Mouse (Mus musculus) thymus, adult 2 months (tissue): ENCODE measurements around the gene Dlg1. TPM values are rescaled to one million over a fixed set of nuclear protein-coding genes. Genes with fewer than 3 reads are reported as not detected.
"Not testable (repeated sequence)": the region's sequence is repeated elsewhere in the genome, so short reads cannot be mapped to it uniquely, and the experiment has no call there.

Experiments
- DNase-seq: peaks from one replicate; pipeline ENCODE4 v3.0.0; 2021
- H3K27ac ChIP-seq: fragments of 200-500 bp; 2 replicates; pipeline ENCODE4 v1.5.1; 2012; ENCODE audit warnings: low read length, control low read depth; ENCODE audit not compliant: control insufficient read depth, insufficient read depth
- H3K27me3 ChIP-seq: fragments of 200-500 bp; 2 replicates; pipeline ENCODE4 v1.6.1; 2012; ENCODE audit warnings: mild to moderate bottlenecking, low read length, moderate library complexity, mixed read lengths; ENCODE audit not compliant: control insufficient read depth, insufficient read depth
- H3K36me3 ChIP-seq: fragments of 200-500 bp; 2 replicates; pipeline ENCODE4 v1.6.1; 2012; ENCODE audit warnings: mild to moderate bottlenecking, low read length, moderate library complexity; ENCODE audit not compliant: control insufficient read depth, insufficient read depth
- H3K4me1 ChIP-seq: fragments of 200-500 bp; replicated peaks from 2 replicates; pipeline ENCODE4 v1.6.1; 2012; ENCODE audit warnings: low read length; ENCODE audit not compliant: control insufficient read depth, insufficient read depth
- H3K4me3 ChIP-seq: fragments of 200-500 bp; 2 replicates; pipeline ENCODE4 v1.5.1; 2012; ENCODE audit warnings: mild to moderate bottlenecking, low read length, control low read depth, moderate library complexity; ENCODE audit not compliant: control insufficient read depth, insufficient read depth
- CTCF ChIP-seq: fragments of 200-500 bp; IDR thresholded peaks from 2 replicates; pipeline ENCODE4 v1.5.1; 2012; ENCODE audit warnings: mild to moderate bottlenecking, control low read depth, low read length, moderate library complexity, borderline replicate concordance; ENCODE audit not compliant: control insufficient read depth, poor library complexity, insufficient read depth; ENCODE audit errors: extremely low read depth
- POLR2A ChIP-seq: fragments of 200-500 bp; IDR thresholded peaks from 2 replicates; pipeline ENCODE4 v1.6.1; 2012; ENCODE audit warnings: mild to moderate bottlenecking, low read length, control low read depth, moderate library complexity; ENCODE audit not compliant: control insufficient read depth, poor library complexity, insufficient read depth; ENCODE audit errors: extremely low read depth
- WGBS: fragments of 180-500 bp; shearing (Covaris S2); methylation state at CpG from one replicate; pipeline ENCODE4 v1.1.7; 2018; 5-methylcytosine and 5-hydroxymethylcytosine counted together
- polyA plus RNA-seq: library from polyadenylated mRNA; depleted of rRNA; stranded (reverse); fragments of >200 nt; gene quantifications from 2 replicates; pipeline ENCODE4 v1.2.3, GENCODE M21; 2012

The Dlg1 gene
- polyA plus RNA-seq, 1 experiment: 18.9 TPM

GRCm38 (mm10) chr16:31707326-31707725 lies 44.1 kb downstream of the Dlg1 start:
- no peak overlapping the region for H3K4me3 ChIP-seq
- TF ChIP-seq CTCF: no peak
- no peak for TF ChIP-seq POLR2A

GRCm38 (mm10) chr16:31722991-31723390 lies 59.7 kb downstream of the Dlg1 start:
- Histone ChIP-seq H3K27me3 (no peaks in the 10 kb centered on the region), H3K36me3 (no peaks in the 10 kb centered on the region), H3K4me3 (no peak overlapping the region), H3K27ac (no peak overlapping the region), H3K4me1 (no peaks in the 10 kb centered on the region)
- TF ChIP-seq POLR2A (no peak), CTCF (no peak)
- DNase-seq: no peak
- 95% methylated on average over 1 of the region's 1 CpGs for WGBS

More at GRCm38 (mm10) chr16:31707326-31707725, 44.1 kb downstream of the Dlg1 start:
- H3K36me3 ChIP-seq: no peaks in the 10 kb centered on the region
- 76% methylated on average over 3 of the region's 3 CpGs for WGBS
- no peak for DNase-seq
- H3K4me1 ChIP-seq: 0 out of 2 replicates have a peak, but pooled peaks cover 2% of the 10 kb centered on the region
- no peak overlapping the region for H3K27ac ChIP-seq
- H3K27me3 ChIP-seq: no peaks in the 10 kb centered on the region

DNA sequence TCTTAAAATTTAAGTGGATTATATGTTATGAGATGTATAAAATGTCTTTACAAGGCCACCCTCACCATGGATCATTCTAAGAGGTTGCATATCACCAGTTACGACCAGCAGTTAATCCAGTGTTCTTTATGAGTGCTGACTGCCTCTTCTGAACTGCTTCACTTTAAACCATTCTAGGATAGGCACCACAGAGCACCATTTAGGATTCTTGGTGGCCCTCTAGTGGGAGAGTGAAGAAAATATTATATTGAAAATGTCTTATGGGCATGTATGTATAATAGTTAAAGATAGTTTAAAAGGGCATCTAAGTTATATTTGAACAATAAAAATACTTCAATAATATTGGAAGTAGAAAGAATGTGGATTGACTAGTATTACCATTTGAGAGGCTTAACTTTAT lies 60.9 kb downstream of the Dlg1 start:
- WGBS: 51% methylated on average over 1 of the region's 1 CpGs
- H3K27me3 ChIP-seq: no peaks in the 10 kb centered on the region
- H3K4me1 ChIP-seq: no peaks in the 10 kb centered on the region
- DNase-seq: peak; percentile 17
- no peak overlapping the region for H3K4me3 ChIP-seq
- no peaks in the 10 kb centered on the region for H3K36me3 ChIP-seq
- no peak overlapping the region for H3K27ac ChIP-seq
- no peak for TF ChIP-seq CTCF
- no peak for TF ChIP-seq POLR2A

- no peaks in the 10 kb centered on the region for H3K4me1 ChIP-seq
- H3K27ac ChIP-seq: no peak overlapping the region
- WGBS: 89% methylated on average over 4 of the region's 4 CpGs
- no peak for DNase-seq
- no peak for TF ChIP-seq CTCF
- TF ChIP-seq POLR2A: no peak
- no peaks in the 10 kb centered on the region for H3K27me3 ChIP-seq
- no peaks in the 10 kb centered on the region for H3K36me3 ChIP-seq
- H3K4me3 ChIP-seq: no peak overlapping the region
These were observed 61.6 kb downstream of the Dlg1 start for GRCm38 (mm10) chr16:31724818-31725217.

- not testable (repeated sequence) for DNase-seq, H3K27ac ChIP-seq, H3K36me3 ChIP-seq, H3K27me3 ChIP-seq, H3K4me3 ChIP-seq, H3K4me1 ChIP-seq
- 100% methylated on average over 1 of the region's 1 CpGs for WGBS
These were observed 67.7 kb downstream of the Dlg1 start for GRCm38 (mm10) chr16:31730971-31731370.

- Histone ChIP-seq H3K36me3 (no peaks in the 10 kb centered on the region), H3K27me3 (no peaks in the 10 kb centered on the region), H3K4me1 (no peaks in the 10 kb centered on the region), H3K27ac (no peak overlapping the region), H3K4me3 (no peak overlapping the region)
- no peak for DNase-seq
- 94% methylated on average over 4 of the region's 4 CpGs for WGBS
- no peak for TF ChIP-seq POLR2A
- TF ChIP-seq CTCF: no peak
These were observed 73.8 kb downstream of the Dlg1 start for GRCm38 (mm10) chr16:31737081-31737480.

- no peak overlapping the region for H3K27ac ChIP-seq
These were observed 74.5 kb downstream of the Dlg1 start for GRCm38 (mm10) chr16:31737761-31738160.

More at GRCm38 (mm10) chr16:31737761-31738160, 74.5 kb downstream of the Dlg1 start:
- TF ChIP-seq CTCF (no peak), POLR2A (no peak)
- DNase-seq: no peak
- Histone ChIP-seq H3K4me1 (no peaks in the 10 kb centered on the region), H3K36me3 (no peaks in the 10 kb centered on the region), H3K4me3 (no peak overlapping the region), H3K27me3 (no peaks in the 10 kb centered on the region)
- WGBS: 87% methylated on average over 3 of the region's 3 CpGs
